Mouse (Mus musculus): Measurements from ENCODE around the gene Olfr1029.
"Not testable (repeated sequence)": the region's sequence is repeated elsewhere in the genome, so short reads cannot be mapped to it uniquely, and the experiment has no call there.

The Olfr1029 gene

DNA sequence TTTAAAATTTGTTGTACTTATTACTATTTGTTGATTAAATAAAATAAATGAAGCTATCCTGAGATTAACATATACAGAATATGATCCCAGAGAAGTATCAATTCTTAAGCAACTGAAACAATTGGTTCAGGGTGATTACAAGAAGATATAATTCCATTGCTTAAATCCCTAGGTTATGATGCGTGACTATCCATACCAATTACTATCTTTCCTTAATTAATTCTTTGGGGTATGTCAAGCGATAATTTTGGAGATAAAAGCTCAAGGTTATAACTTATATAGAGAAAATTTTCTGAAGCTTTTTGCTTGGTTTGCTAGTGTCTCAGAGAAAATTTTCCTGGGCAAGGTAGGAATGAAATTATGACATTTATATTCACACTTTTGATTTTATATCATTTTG is at the start of gene Olfr1029:
Gene Olfr1029 (plus strand): TSS at position 301 of the 400 bp plus-strand sequence.
- DNase-seq (ENCODE audit: low spot score), result no peak

DNA sequence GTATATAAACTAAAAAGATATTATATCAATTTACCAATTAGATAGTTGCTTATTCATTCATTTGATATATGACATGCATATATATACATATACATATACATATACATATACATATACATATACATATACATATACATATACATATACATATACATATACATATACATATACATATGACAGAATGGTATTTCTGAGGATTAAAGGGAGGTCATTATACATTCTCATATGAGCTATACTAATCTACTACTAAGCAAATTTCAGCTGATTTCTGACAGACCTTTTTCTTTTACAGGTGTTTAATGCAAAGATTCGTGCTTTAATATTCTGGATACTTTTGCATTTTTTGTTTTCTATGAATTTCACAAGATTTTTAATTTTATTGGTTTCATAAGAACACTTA is 23.6 kb upstream of the Olfr1029 start, which contains the start of gene Olfr1028:
Gene Olfr1028 (plus strand): TSS at position 301 of the 400 bp plus-strand sequence.
- no peak for DNase-seq (ENCODE audit: low spot score)

GRCm38 (mm10) chr2:85978976-85979375 is 5.3 kb downstream of the Olfr1029 start, which contains the start of gene Olfr1030:
TSS of gene Olfr1030 (plus strand) at chr2:85979276.
- DNase-seq (ENCODE audit: low spot score), result no peak

DNA sequence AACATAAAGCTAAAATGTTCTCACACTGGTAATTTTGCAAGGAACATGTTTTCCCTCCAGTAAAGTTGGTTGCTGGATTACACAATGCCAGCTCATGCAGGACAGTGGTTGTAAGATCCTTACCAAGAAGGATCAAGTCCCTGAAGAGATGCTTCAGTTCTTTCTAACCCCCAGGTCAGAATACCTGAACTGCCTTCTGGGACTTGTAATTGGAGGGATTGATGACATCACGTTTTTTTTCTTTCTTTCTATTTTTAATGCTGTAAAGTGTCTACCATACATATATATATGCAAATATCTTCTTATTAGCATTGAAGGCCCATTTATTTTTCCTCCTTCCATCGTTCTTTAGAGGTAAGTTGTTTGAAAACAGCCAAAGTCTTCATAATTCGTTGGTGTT is 16.3 kb downstream of the Olfr1029 start, which contains the start of gene Olfr1031:
Gene Olfr1031 (plus strand): TSS at position 301 of the 400 bp plus-strand sequence.
- DNase-seq (ENCODE audit: low spot score), result no peak

- DNase-seq (ENCODE audit: low spot score), result no peak
Observed at GRCm38 (mm10) chr2:86005240-86005639, 31.5 kb downstream of the Olfr1029 start, which contains the start of gene Olfr1032. TSS of gene Olfr1032 (plus strand) at chr2:86005540.

GRCm38 (mm10) chr2:86020406-86020805 is 46.7 kb downstream of the Olfr1029 start, which contains the start of gene Olfr1033:
TSS of gene Olfr1033 (plus strand) at chr2:86020633.
- DNase-seq (ENCODE audit: low spot score), result not testable (repeated sequence)

GRCm38 (mm10) chr2:86021518-86021917 is 47.8 kb downstream of the Olfr1029 start:
- not testable (repeated sequence) for DNase-seq (ENCODE audit: low spot score)

All from lung, postnatal 25 days (tissue).